Mouse (Mus musculus) adrenal gland (tissue): ENCODE data around the gene Padi6.

Experiments
- intact Hi-C: fragments of 180-260 bp; cut with DNase I; formaldehyde crosslinking; loops from one replicate; pipeline ENCODE4 v1.15.1; 2025

The Padi6 gene

GRCm38 (mm10) chr4:140753366-140753765, 10.9 kb upstream of the Padi6 start:
- intact Hi-C loops = no loop called here

- intact Hi-C loops = no loop called here
Measured at GRCm38 (mm10) chr4:140750328-140750727, 7.9 kb upstream of the Padi6 start.

GRCm38 (mm10) chr4:140747978-140748377, 5.5 kb upstream of the Padi6 start:
- intact Hi-C loops = no loop called here

GRCm38 (mm10) chr4:140744654-140745053, 2.2 kb upstream of the Padi6 start:
- intact Hi-C loops = loop anchor here (1.0 kb wide), 1 partner anchor 65 kb away; no protein-coding TSS in a partner anchor

GRCm38 (mm10) chr4:140743086-140743485, 643 bp upstream of the Padi6 start:
- intact Hi-C loops = no loop called here

GRCm38 (mm10) chr4:140741401-140741800, 1.0 kb downstream of the Padi6 start:
- intact Hi-C loops = no loop called here

- intact Hi-C loops = no loop called here
Measured at GRCm38 (mm10) chr4:140740655-140741054, 1.8 kb downstream of the Padi6 start.

- intact Hi-C loops = no loop called here
Measured at GRCm38 (mm10) chr4:140732871-140733270, 9.6 kb downstream of the Padi6 start.

GRCm38 (mm10) chr4:140731654-140732053, 10.8 kb downstream of the Padi6 start:
- intact Hi-C loops = no loop called here

GRCm38 (mm10) chr4:140726907-140727306, 15.5 kb downstream of the Padi6 start:
- intact Hi-C loops = loop anchor here (10.0 kb wide), 1 partner anchor 178 kb away; the partner anchor contains the start of gene Padi2

- intact Hi-C loops = loop anchor here (10.0 kb wide), 1 partner anchor 180 kb away; the partner anchor contains the start of gene Padi2
Measured at GRCm38 (mm10) chr4:140724739-140725138, 17.7 kb downstream of the Padi6 start.

- intact Hi-C loops = loop anchor here (10.0 kb wide), 1 partner anchor 181 kb away; the partner anchor contains the start of gene Padi2
Measured at GRCm38 (mm10) chr4:140723801-140724200, 18.6 kb downstream of the Padi6 start.

- intact Hi-C loops = loop anchor here (10.0 kb wide), 1 partner anchor 182 kb away; the partner anchor contains the start of gene Padi2
Measured at GRCm38 (mm10) chr4:140723192-140723591, 19.3 kb downstream of the Padi6 start.

- intact Hi-C loops = loop anchor here (10.0 kb wide), 1 partner anchor 182 kb away; the partner anchor contains the start of gene Padi2
Measured at GRCm38 (mm10) chr4:140722710-140723109, 19.7 kb downstream of the Padi6 start.

GRCm38 (mm10) chr4:140721968-140722490, 20.4 kb downstream of the Padi6 start:
- intact Hi-C loops = loop anchor here (10.0 kb wide), 1 partner anchor 183 kb away; the partner anchor contains the start of gene Padi2

- intact Hi-C loops = loop anchor here (10.0 kb wide), 1 partner anchor 185 kb away; the partner anchor contains the start of gene Padi2
Measured at GRCm38 (mm10) chr4:140720091-140720490, 22.4 kb downstream of the Padi6 start.

GRCm38 (mm10) chr4:140718436-140718835, 24.0 kb downstream of the Padi6 start:
- intact Hi-C loops = no loop called here

GRCm38 (mm10) chr4:140716994-140717393, 25.4 kb downstream of the Padi6 start:
- intact Hi-C loops = no loop called here

GRCm38 (mm10) chr4:140714586-140714985, 27.9 kb downstream of the Padi6 start:
- intact Hi-C loops = loop anchor here (1.0 kb wide), 1 partner anchor 35 kb away; no protein-coding TSS in a partner anchor

- intact Hi-C loops = loop anchor here (1.0 kb wide), 1 partner anchor 34 kb away; no protein-coding TSS in a partner anchor
Measured at GRCm38 (mm10) chr4:140713480-140714365, 28.7 kb downstream of the Padi6 start.

- intact Hi-C loops = no loop called here
Measured at GRCm38 (mm10) chr4:140711360-140711759, 31.1 kb downstream of the Padi6 start.

- intact Hi-C loops = no loop called here
Measured at GRCm38 (mm10) chr4:140710781-140711180, 31.7 kb downstream of the Padi6 start.
